Mouse (Mus musculus) ES-Bruce4 (cell line): ENCODE measurements around the gene Hyal3.

Source experiments
- CTCF ChIP-seq: IDR thresholded peaks from one replicate; pipeline ENCODE4 v1.8.1; 2011; ENCODE audit warnings: low read depth, low read length
- POLR2A ChIP-seq: IDR thresholded peaks from one replicate; pipeline ENCODE4 v1.8.1; 2011; ENCODE audit warnings: low read length; ENCODE audit not compliant: insufficient read depth

- no peak for TF ChIP-seq POLR2A
- no peak for TF ChIP-seq CTCF
Observed at GRCm38 (mm10) chr9:107577871-107578270, 2.7 kb upstream of the Hyal3 start.
